Mouse (Mus musculus): ENCODE data around the gene Cox4i2. TPM values are rescaled to one million over a fixed set of nuclear protein-coding genes. Genes with fewer than 3 reads are reported as not detected.

Cox4i2 gene
- polyA plus RNA-seq, 1 experiment, result 1.1 TPM

DNA sequence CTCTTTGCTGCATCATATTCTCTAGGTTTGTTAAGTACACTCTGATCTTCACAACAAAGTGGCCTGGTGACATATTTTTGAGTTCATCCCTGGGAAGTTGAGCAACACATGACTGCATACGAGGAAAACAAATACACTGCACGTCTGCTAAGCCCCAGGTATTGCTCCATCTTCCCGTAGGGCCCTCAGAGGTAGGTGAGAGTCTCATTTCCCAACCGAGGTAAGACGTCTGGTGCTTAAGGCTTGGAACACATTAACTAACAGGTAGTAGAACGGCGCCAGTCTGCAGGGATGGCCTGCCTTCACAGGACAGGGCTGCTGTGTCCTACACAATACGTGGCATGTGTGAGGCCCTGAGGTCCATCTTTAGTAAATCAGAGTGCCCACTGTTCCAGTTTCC, 30.7 kb downstream of the Cox4i2 start:
- Histone ChIP-seq H3K4me1 (ENCODE audit: control insufficient read depth, insufficient read depth, low read length) (no peaks in the 10 kb centered on the region), H3K27ac (ENCODE audit: insufficient read depth, low read length) (no peak overlapping the region), H3K4me3 (ENCODE audit: low read depth, low read length) (no peak overlapping the region), H3K36me3 (ENCODE audit: control insufficient read depth, insufficient read depth, low read length, poor library complexity, severe bottlenecking) (peaks cover 4% of the 10 kb centered on the region), H3K9ac (ENCODE audit: low read depth, poor library complexity, severe bottlenecking) (no peak overlapping the region), H3K9me3 (replicated peaks; ENCODE audit: control insufficient read depth, insufficient read depth, low read length, poor library complexity, severe bottlenecking) (0 out of 2 replicates have a peak, but pooled peaks cover 4% of the 10 kb centered on the region), H3K27me3 (ENCODE audit: control insufficient read depth, insufficient read depth, low read length, poor library complexity, severe bottlenecking) (no peaks in the 10 kb centered on the region)
- no peak for TF ChIP-seq CTCF (IDR thresholded peaks at IDR 0.05; ENCODE audit: low read depth, low read length)
- no peak for TF ChIP-seq EP300 (IDR thresholded peaks at IDR 0.05; ENCODE audit: insufficient read depth, low read depth, low read length)
- TF ChIP-seq POLR2A (IDR thresholded peaks at IDR 0.05; ENCODE audit: insufficient read depth, low read length), result no peak

DNA sequence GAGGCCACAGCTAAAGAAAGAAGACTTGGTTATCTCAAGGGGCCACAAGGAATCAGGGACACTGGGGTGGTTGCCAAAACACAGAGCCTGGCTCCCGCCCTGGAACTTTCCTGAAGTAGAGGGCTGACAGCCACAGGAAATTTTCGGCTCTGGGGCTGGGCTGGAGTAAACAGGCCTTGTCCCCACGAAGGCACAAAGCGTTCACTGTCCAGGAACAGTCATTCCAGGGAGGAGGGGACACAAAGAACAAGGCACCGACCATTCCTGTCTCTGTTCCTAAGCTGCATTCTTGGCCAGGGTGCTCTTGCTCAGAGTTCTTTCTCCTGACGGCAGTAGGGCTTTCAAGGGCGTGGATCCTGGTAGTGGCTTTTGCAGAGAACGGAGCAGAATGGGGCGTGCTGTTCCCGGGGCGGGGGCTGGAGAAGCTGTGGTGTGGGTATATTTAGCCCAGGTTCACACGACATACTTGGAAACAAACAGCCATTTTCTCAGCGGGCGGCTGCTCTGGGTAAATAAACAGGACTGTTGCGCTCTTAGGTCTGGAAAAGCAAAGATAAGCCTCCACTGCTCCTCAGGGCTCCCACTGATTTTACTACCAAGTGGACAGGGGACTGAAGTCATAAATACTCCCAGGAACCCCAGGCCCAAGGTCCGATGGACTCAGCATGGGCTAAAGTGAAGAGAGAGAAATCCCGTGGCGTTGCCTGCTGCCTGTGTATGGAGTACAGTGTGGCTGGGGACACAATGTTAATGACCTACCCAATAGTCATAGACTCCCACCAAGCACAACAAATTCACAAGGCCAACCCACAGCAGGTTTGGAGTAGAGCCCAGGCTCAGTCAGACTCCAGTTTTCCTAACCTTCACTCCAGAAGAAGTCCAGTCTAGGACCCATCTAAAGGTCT, 31.7 kb downstream of the Cox4i2 start:
- Histone ChIP-seq H3K27me3 (ENCODE audit: control insufficient read depth, insufficient read depth, low read length, poor library complexity, severe bottlenecking) (no peaks in the 10 kb centered on the region), H3K9ac (ENCODE audit: low read depth, poor library complexity, severe bottlenecking) (no peak overlapping the region), H3K9me3 (replicated peaks; ENCODE audit: control insufficient read depth, insufficient read depth, low read length, poor library complexity, severe bottlenecking) (0 out of 2 replicates have a peak, but pooled peaks cover 7% of the 10 kb centered on the region), H3K4me1 (ENCODE audit: control insufficient read depth, insufficient read depth, low read length) (no peaks in the 10 kb centered on the region), H3K4me3 (ENCODE audit: low read depth, low read length) (no peak overlapping the region), H3K27ac (ENCODE audit: insufficient read depth, low read length) (no peak overlapping the region), H3K36me3 (ENCODE audit: control insufficient read depth, insufficient read depth, low read length, poor library complexity, severe bottlenecking) (no peaks in the 10 kb centered on the region)
- TF ChIP-seq POLR2A (IDR thresholded peaks at IDR 0.05; ENCODE audit: insufficient read depth, low read length) (no peak), CTCF (IDR thresholded peaks at IDR 0.05; ENCODE audit: low read depth, low read length) (no peak), EP300 (IDR thresholded peaks at IDR 0.05; ENCODE audit: insufficient read depth, low read depth, low read length) (no peak)

DNA sequence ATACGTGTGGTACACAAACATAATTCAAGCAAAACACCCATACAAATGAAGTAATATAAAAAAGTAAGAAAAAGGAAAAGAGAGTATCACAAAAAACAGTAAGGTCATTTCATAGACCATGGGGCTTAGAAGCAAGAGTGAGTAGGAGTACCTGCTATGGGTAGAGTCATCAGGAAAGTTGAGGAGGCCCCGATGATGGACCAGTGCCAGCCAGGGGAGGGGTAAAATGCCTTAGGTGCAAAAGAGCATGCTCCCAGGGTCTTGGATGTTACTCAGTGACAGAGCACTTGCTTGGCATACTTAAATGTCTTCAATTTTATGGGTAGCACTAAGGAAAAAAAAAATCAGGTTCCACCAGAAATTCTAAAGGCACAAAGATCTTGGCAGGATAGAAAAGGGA, 33.2 kb downstream of the Cox4i2 start:
- H3K4me1 ChIP-seq (ENCODE audit: control insufficient read depth, insufficient read depth, low read length), result no peaks in the 10 kb centered on the region
- H3K9ac ChIP-seq (ENCODE audit: low read depth, poor library complexity, severe bottlenecking), result no peak overlapping the region
- TF ChIP-seq EP300 (IDR thresholded peaks at IDR 0.05; ENCODE audit: insufficient read depth, low read depth, low read length) (no peak), POLR2A (IDR thresholded peaks at IDR 0.05; ENCODE audit: insufficient read depth, low read length) (no peak), CTCF (IDR thresholded peaks at IDR 0.05; ENCODE audit: low read depth, low read length) (no peak)
- 0 out of 2 replicates have a peak, but pooled peaks cover 7% of the 10 kb centered on the region for H3K9me3 ChIP-seq (replicated peaks; ENCODE audit: control insufficient read depth, insufficient read depth, low read length, poor library complexity, severe bottlenecking)
- H3K36me3 ChIP-seq (ENCODE audit: control insufficient read depth, insufficient read depth, low read length, poor library complexity, severe bottlenecking), result no peaks in the 10 kb centered on the region
- no peak overlapping the region for H3K4me3 ChIP-seq (ENCODE audit: low read depth, low read length)
- no peaks in the 10 kb centered on the region for H3K27me3 ChIP-seq (ENCODE audit: control insufficient read depth, insufficient read depth, low read length, poor library complexity, severe bottlenecking)
- H3K27ac ChIP-seq (ENCODE audit: insufficient read depth, low read length), result no peak overlapping the region

DNA sequence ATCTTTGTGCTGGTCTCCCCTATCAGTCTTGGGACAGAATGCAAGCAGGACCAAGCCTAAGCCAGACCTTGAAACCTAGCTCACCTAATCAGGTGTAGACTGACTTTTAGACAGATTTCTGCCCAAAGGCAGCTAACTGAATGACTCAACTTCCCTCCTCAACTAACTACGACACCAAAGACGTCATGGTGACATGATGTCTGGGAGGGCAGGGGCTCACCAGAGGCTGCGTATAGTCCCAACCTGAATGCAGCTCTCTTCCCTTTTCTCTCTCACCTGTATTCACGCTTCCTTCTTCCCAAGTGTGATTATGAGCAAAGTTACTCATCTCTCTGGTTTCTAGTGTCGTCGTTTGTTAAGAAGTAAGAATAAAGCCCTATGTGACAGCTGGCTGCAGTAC, 33.6 kb downstream of the Cox4i2 start:
- no peak overlapping the region for H3K27ac ChIP-seq (ENCODE audit: insufficient read depth, low read length)
- TF ChIP-seq EP300 (IDR thresholded peaks at IDR 0.05; ENCODE audit: insufficient read depth, low read depth, low read length) (no peak), POLR2A (IDR thresholded peaks at IDR 0.05; ENCODE audit: insufficient read depth, low read length) (no peak), CTCF (IDR thresholded peaks at IDR 0.05; ENCODE audit: low read depth, low read length) (no peak)
- no peak overlapping the region for H3K9ac ChIP-seq (ENCODE audit: low read depth, poor library complexity, severe bottlenecking)
- no peaks in the 10 kb centered on the region for H3K4me1 ChIP-seq (ENCODE audit: control insufficient read depth, insufficient read depth, low read length)
- 0 out of 2 replicates have a peak, but pooled peaks cover 7% of the 10 kb centered on the region for H3K9me3 ChIP-seq (replicated peaks; ENCODE audit: control insufficient read depth, insufficient read depth, low read length, poor library complexity, severe bottlenecking)
- H3K4me3 ChIP-seq (ENCODE audit: low read depth, low read length), result no peak overlapping the region
- no peaks in the 10 kb centered on the region for H3K36me3 ChIP-seq (ENCODE audit: control insufficient read depth, insufficient read depth, low read length, poor library complexity, severe bottlenecking)
- H3K27me3 ChIP-seq (ENCODE audit: control insufficient read depth, insufficient read depth, low read length, poor library complexity, severe bottlenecking), result no peaks in the 10 kb centered on the region

DNA sequence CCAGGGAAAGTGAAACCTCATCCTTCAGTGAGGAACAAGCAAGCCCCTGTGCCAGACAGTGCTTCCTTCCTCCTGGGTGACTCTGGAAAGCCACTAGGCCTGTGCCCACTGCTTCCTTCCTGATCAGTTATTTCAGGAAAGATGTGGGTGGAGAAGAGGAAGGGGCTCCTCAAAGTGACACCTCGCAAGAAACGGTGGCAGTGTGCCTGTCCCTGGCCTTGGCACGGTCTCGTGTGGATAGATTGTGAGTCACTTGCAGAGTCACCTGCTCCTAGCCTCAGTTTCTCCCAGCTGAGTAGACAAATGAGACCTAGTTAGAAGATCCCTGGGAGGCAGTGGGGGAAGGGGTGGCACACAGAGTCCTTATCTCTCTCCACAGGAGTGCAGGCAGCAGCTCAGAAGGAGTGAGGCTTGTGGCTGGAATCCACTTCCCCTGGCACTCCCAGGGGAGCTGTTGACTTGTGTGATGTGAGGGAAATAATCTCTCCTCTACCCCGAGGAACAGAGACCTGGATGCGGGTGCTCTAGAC, 35.0 kb downstream of the Cox4i2 start:
- Histone ChIP-seq H3K9me3 (replicated peaks; ENCODE audit: control insufficient read depth, insufficient read depth, low read length, poor library complexity, severe bottlenecking) (0 out of 2 replicates have a peak, but pooled peaks cover 7% of the 10 kb centered on the region), H3K4me1 (ENCODE audit: control insufficient read depth, insufficient read depth, low read length) (peaks cover 2% of the 10 kb centered on the region), H3K9ac (ENCODE audit: low read depth, poor library complexity, severe bottlenecking) (no peak overlapping the region), H3K27ac (ENCODE audit: insufficient read depth, low read length) (no peak overlapping the region), H3K4me3 (ENCODE audit: low read depth, low read length) (no peak overlapping the region), H3K27me3 (ENCODE audit: control insufficient read depth, insufficient read depth, low read length, poor library complexity, severe bottlenecking) (no peaks in the 10 kb centered on the region), H3K36me3 (ENCODE audit: control insufficient read depth, insufficient read depth, low read length, poor library complexity, severe bottlenecking) (no peaks in the 10 kb centered on the region)
- TF ChIP-seq EP300 (IDR thresholded peaks at IDR 0.05; ENCODE audit: insufficient read depth, low read depth, low read length), result no peak
- no peak for TF ChIP-seq POLR2A (IDR thresholded peaks at IDR 0.05; ENCODE audit: insufficient read depth, low read length)
- no peak for TF ChIP-seq CTCF (IDR thresholded peaks at IDR 0.05; ENCODE audit: low read depth, low read length)

DNA sequence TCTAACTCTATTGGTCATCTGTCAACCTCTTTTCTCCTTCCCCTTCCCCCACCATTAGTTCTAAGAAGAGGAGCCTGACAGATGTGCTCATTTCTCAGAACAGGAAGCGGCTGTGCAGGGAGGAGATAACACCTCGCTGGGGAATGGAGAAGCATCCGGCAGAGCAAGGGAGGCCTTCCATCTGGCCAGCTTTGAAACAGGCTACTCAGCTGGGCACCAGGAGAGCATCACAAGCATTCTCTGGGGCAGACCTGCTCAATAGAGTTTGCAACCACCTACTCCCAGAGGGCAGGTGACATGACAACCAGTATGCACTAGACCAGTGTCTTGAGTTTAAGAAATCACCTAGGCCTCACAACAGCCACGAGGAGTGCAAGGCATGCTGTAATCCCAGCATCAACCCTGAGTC, 35.6 kb downstream of the Cox4i2 start:
- TF ChIP-seq POLR2A (IDR thresholded peaks at IDR 0.05; ENCODE audit: insufficient read depth, low read length), result no peak
- no peak for TF ChIP-seq CTCF (IDR thresholded peaks at IDR 0.05; ENCODE audit: low read depth, low read length)
- TF ChIP-seq EP300 (IDR thresholded peaks at IDR 0.05; ENCODE audit: insufficient read depth, low read depth, low read length), result no peak
- Histone ChIP-seq H3K27ac (ENCODE audit: insufficient read depth, low read length) (no peak overlapping the region), H3K9ac (ENCODE audit: low read depth, poor library complexity, severe bottlenecking) (no peak overlapping the region)

More for the DNA sequence above, 35.6 kb downstream of the Cox4i2 start:
- H3K4me1 ChIP-seq (ENCODE audit: control insufficient read depth, insufficient read depth, low read length), result peaks cover 4% of the 10 kb centered on the region
- no peaks in the 10 kb centered on the region for H3K36me3 ChIP-seq (ENCODE audit: control insufficient read depth, insufficient read depth, low read length, poor library complexity, severe bottlenecking)
- H3K9me3 ChIP-seq (replicated peaks; ENCODE audit: control insufficient read depth, insufficient read depth, low read length, poor library complexity, severe bottlenecking), result 0 out of 2 replicates have a peak, but pooled peaks cover 7% of the 10 kb centered on the region
- no peaks in the 10 kb centered on the region for H3K27me3 ChIP-seq (ENCODE audit: control insufficient read depth, insufficient read depth, low read length, poor library complexity, severe bottlenecking)
- H3K4me3 ChIP-seq (ENCODE audit: low read depth, low read length), result no peak overlapping the region
